Mouse (Mus musculus): ENCODE results near the gene Oat.

The Oat gene

GRCm38 (mm10) chr7:132593762-132594161 is 17.6 kb upstream of the Oat start:
- DNase-seq (ENCODE audit: low read depth, low spot score), result no peak

GRCm38 (mm10) chr7:132589610-132590009 is 13.4 kb upstream of the Oat start:
- no peak for DNase-seq (ENCODE audit: low read depth, low spot score)

GRCm38 (mm10) chr7:132587167-132587566 is 11.0 kb upstream of the Oat start:
- no peak for DNase-seq (ENCODE audit: low read depth, low spot score)

GRCm38 (mm10) chr7:132585695-132586491 is 9.7 kb upstream of the Oat start:
- DNase-seq (ENCODE audit: low read depth, low spot score), result no peak

GRCm38 (mm10) chr7:132581441-132581840 is 5.2 kb upstream of the Oat start:
- no peak for DNase-seq (ENCODE audit: low read depth, low spot score)

GRCm38 (mm10) chr7:132580511-132580910 is 4.3 kb upstream of the Oat start:
- no peak for DNase-seq (ENCODE audit: low read depth, low spot score)

- no peak for DNase-seq (ENCODE audit: low read depth, low spot score)
Observed at GRCm38 (mm10) chr7:132576891-132577290, 693 bp upstream of the Oat start.

GRCm38 (mm10) chr7:132575623-132576022 is 575 bp downstream of the Oat start:
- DNase-seq (ENCODE audit: low read depth, low spot score), result peak; percentile 93

- DNase-seq (ENCODE audit: low read depth, low spot score), result no peak
Observed at GRCm38 (mm10) chr7:132574646-132575045, 1.6 kb downstream of the Oat start.

- DNase-seq (ENCODE audit: low read depth, low spot score), result no peak
Observed at GRCm38 (mm10) chr7:132573205-132573604, 3.0 kb downstream of the Oat start.

- no peak for DNase-seq (ENCODE audit: low read depth, low spot score)
Observed at GRCm38 (mm10) chr7:132572738-132573137, 3.5 kb downstream of the Oat start.

GRCm38 (mm10) chr7:132571481-132571880 is 4.7 kb downstream of the Oat start:
- DNase-seq (ENCODE audit: low read depth, low spot score), result no peak

- DNase-seq (ENCODE audit: low read depth, low spot score), result no peak
Observed at GRCm38 (mm10) chr7:132570071-132570470, 6.1 kb downstream of the Oat start.

- no peak for DNase-seq (ENCODE audit: low read depth, low spot score)
Observed at GRCm38 (mm10) chr7:132568817-132569216, 7.4 kb downstream of the Oat start.

GRCm38 (mm10) chr7:132565831-132566230 is 10.4 kb downstream of the Oat start:
- no peak for DNase-seq (ENCODE audit: low read depth, low spot score)

GRCm38 (mm10) chr7:132559138-132559766 is 16.9 kb downstream of the Oat start:
- peak; percentile 16 for DNase-seq (ENCODE audit: low read depth, low spot score)

GRCm38 (mm10) chr7:132558141-132558736 is 18.0 kb downstream of the Oat start:
- DNase-seq (ENCODE audit: low read depth, low spot score), result no peak

GRCm38 (mm10) chr7:132556575-132556974 is 19.6 kb downstream of the Oat start:
- DNase-seq (ENCODE audit: low read depth, low spot score), result no peak

GRCm38 (mm10) chr7:132555911-132556310 is 20.3 kb downstream of the Oat start:
- no peak for DNase-seq (ENCODE audit: low read depth, low spot score)

- no peak for DNase-seq (ENCODE audit: low read depth, low spot score)
Observed at GRCm38 (mm10) chr7:132554091-132554490, 22.1 kb downstream of the Oat start.

- DNase-seq (ENCODE audit: low read depth, low spot score), result peak; percentile 92
Observed at GRCm38 (mm10) chr7:132551351-132552126, 24.7 kb downstream of the Oat start.

- DNase-seq (ENCODE audit: low read depth, low spot score), result no peak
Observed at GRCm38 (mm10) chr7:132547126-132547525, 29.1 kb downstream of the Oat start.
